In the genomic region with DNA sequence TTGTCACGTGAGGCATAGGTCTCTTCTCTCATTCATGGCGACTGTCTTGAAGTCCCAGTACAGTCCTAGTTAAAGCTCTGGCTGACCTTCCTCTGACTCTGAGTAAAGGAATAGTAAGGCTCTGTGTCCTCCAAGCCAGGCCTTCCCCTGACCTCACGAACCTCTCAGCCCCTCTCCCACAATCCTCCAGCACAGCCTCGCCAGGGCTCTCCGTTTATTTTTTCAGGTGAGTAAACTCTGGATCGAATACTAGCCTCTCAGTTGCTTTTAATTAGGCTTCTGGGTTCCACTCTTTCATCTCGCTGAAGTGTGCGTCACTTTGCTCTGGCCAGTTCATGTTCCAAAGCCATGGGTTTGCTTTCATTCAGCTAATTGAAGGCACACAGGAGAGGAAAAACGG, we compare ENCODE assay signal across 19 mouse cellular contexts.
A peak's percentile ranks its signal among the peaks of the same experiment; 100 is the strongest.
DNase-seq lines count a peak whose midpoint lies in the region; ATAC-seq and TF ChIP-seq lines count a peak whose summit lies in the region.
"Had no signal": no experiment of that assay in that cellular context is flagged by ENCODE, and none has a peak within 500 bp of the region (broad histone marks: within the 10 kb centered on the region; RNA-seq: fewer than 3 reads in every experiment).

No protein-coding gene starts in this region.

- no peaks in the 10 kb centered on the region for H3K9me3 ChIP-seq in hindbrain, embryonic 10.5 days
- no peaks in the 10 kb centered on the region for H3K9me3 ChIP-seq in hindbrain, postnatal 0 days (ENCODE audit: low read length)
- H3K9me3 ChIP-seq in embryonic facial prominence, embryonic 14.5 days (ENCODE audit: control insufficient read depth, low read length), result no peaks in the 10 kb centered on the region
- no peaks in the 10 kb centered on the region for H3K9me3 ChIP-seq in forebrain, embryonic 13.5 days (replicated peaks)
- H3K9me3 ChIP-seq: heart, embryonic 13.5 days; hindbrain, embryonic 13.5 days; intestine, embryonic 15.5 days had no signal

- no peak for TF ChIP-seq CTCF in hindbrain, postnatal 0 days (IDR thresholded peaks at IDR 0.05; ENCODE audit: low read depth)
- TF ChIP-seq CTCF in brain, embryonic 14.5 days (IDR thresholded peaks at IDR 0.05; ENCODE audit: borderline replicate concordance, extremely low read depth, insufficient read depth, insufficient read length), result no peak

- H3K4me3 ChIP-seq in hindbrain, embryonic 10.5 days, result no peak overlapping the region
- H3K4me3 ChIP-seq in hindbrain, postnatal 0 days (ENCODE audit: low read length), result no peak overlapping the region
- H3K4me3 ChIP-seq in embryonic facial prominence, embryonic 14.5 days (ENCODE audit: low read depth, low read length), result no peak overlapping the region
- H3K4me3 ChIP-seq in forebrain, embryonic 13.5 days, result no peak overlapping the region
- H3K4me3 ChIP-seq: heart, adult 2 months; heart, embryonic 13.5 days; hindbrain, embryonic 13.5 days; intestine, embryonic 15.5 days had no signal

- DNase-seq in hindbrain, embryonic 10.5 days (ENCODE audit: low spot score), result peak; percentile 42
- DNase-seq in hindbrain, postnatal 0 days (ENCODE audit: low spot score), result no peak
- DNase-seq in brain, embryonic 14.5 days (ENCODE audit: low read depth), result peak; percentile 16
- peak; percentile 42 for DNase-seq in embryo, embryonic 11 days
- DNase-seq in embryonic facial prominence, embryonic 14.5 days (ENCODE audit: low spot score), result peak; percentile 23
- no peak for DNase-seq in right cerebral cortex, postnatal 4 days
- DNase-seq in lung, postnatal 10 days, result no peak
- DNase-seq: adrenal gland, postnatal 10 days; cerebellum, adult 11-12 months; cerebellum, adult 9-10 months; cerebellum, postnatal 36 days; gastrocnemius, postnatal 10 days; heart, adult 2 months; heart, postnatal 4 days had no signal

- no peaks in the 10 kb centered on the region for H3K4me1 ChIP-seq in hindbrain, embryonic 10.5 days (replicated peaks)
- no peaks in the 10 kb centered on the region for H3K4me1 ChIP-seq in hindbrain, postnatal 0 days (ENCODE audit: insufficient read depth, low read length)
- H3K4me1 ChIP-seq in embryonic facial prominence, embryonic 14.5 days (ENCODE audit: control insufficient read depth, insufficient read depth, low read length), result no peaks in the 10 kb centered on the region
- H3K4me1 ChIP-seq in forebrain, embryonic 13.5 days, result no peaks in the 10 kb centered on the region
- H3K4me1 ChIP-seq: heart, embryonic 13.5 days; hindbrain, embryonic 13.5 days; intestine, embryonic 15.5 days had no signal

- H3K27ac ChIP-seq in hindbrain, embryonic 10.5 days, result no peak overlapping the region
- H3K27ac ChIP-seq in hindbrain, postnatal 0 days, result no peak overlapping the region
- no peak overlapping the region for H3K27ac ChIP-seq in embryonic facial prominence, embryonic 14.5 days (replicated peaks; ENCODE audit: low read depth, low read length)
- no peak overlapping the region for H3K27ac ChIP-seq in forebrain, embryonic 13.5 days
- H3K27ac ChIP-seq: heart, adult 2 months; heart, embryonic 13.5 days; hindbrain, embryonic 13.5 days; intestine, embryonic 15.5 days had no signal

- H3K27me3 ChIP-seq in hindbrain, embryonic 10.5 days (ENCODE audit: insufficient read depth, poor library complexity, severe bottlenecking), result no peaks in the 10 kb centered on the region
- H3K27me3 ChIP-seq in hindbrain, postnatal 0 days (ENCODE audit: insufficient read depth, low read length), result no peaks in the 10 kb centered on the region
- no peaks in the 10 kb centered on the region for H3K27me3 ChIP-seq in embryonic facial prominence, embryonic 14.5 days (replicated peaks; ENCODE audit: control insufficient read depth, insufficient read depth, low read length)
- H3K27me3 ChIP-seq in forebrain, embryonic 13.5 days, result no peaks in the 10 kb centered on the region
- H3K27me3 ChIP-seq: heart, embryonic 13.5 days; hindbrain, embryonic 13.5 days; intestine, embryonic 15.5 days had no signal

- no peak overlapping the region for H3K9ac ChIP-seq in hindbrain, postnatal 0 days (replicated peaks; ENCODE audit: low read length)
- no peak overlapping the region for H3K9ac ChIP-seq in embryonic facial prominence, embryonic 14.5 days (ENCODE audit: low read depth, low read length)
- H3K9ac ChIP-seq in forebrain, embryonic 13.5 days, result no peak overlapping the region
- H3K9ac ChIP-seq: heart, embryonic 13.5 days; hindbrain, embryonic 13.5 days; intestine, embryonic 15.5 days had no signal

- no peak overlapping the region for H3K4me2 ChIP-seq in hindbrain, postnatal 0 days (ENCODE audit: low read depth, low read length)
- H3K4me2 ChIP-seq in embryonic facial prominence, embryonic 14.5 days (ENCODE audit: low read depth, low read length), result no peak overlapping the region
- H3K4me2 ChIP-seq in forebrain, embryonic 13.5 days, result no peak overlapping the region
- H3K4me2 ChIP-seq: heart, embryonic 13.5 days; hindbrain, embryonic 13.5 days; intestine, embryonic 15.5 days had no signal

- WGBS in hindbrain, embryonic 10.5 days, result 66% methylated on average over 9 of the region's 9 CpGs
- WGBS in hindbrain, postnatal 0 days, result 85% methylated on average over 9 of the region's 9 CpGs
- 24% methylated on average over 9 of the region's 9 CpGs for WGBS in embryonic facial prominence, embryonic 14.5 days
- 71% methylated on average over 9 of the region's 9 CpGs for WGBS in forebrain, embryonic 13.5 days

- no peaks in the 10 kb centered on the region for H3K36me3 ChIP-seq in hindbrain, embryonic 10.5 days
- H3K36me3 ChIP-seq in hindbrain, postnatal 0 days (ENCODE audit: insufficient read depth, low read length), result no peaks in the 10 kb centered on the region
- H3K36me3 ChIP-seq in embryonic facial prominence, embryonic 14.5 days (ENCODE audit: control insufficient read depth, insufficient read depth, low read length), result no peaks in the 10 kb centered on the region
- no peaks in the 10 kb centered on the region for H3K36me3 ChIP-seq in forebrain, embryonic 13.5 days (ENCODE audit: poor library complexity, severe bottlenecking)
- H3K36me3 ChIP-seq: heart, embryonic 13.5 days; hindbrain, embryonic 13.5 days; intestine, embryonic 15.5 days had no signal

- no peak for TF ChIP-seq POLR2A in brain, embryonic 14.5 days (IDR thresholded peaks at IDR 0.05; ENCODE audit: borderline replicate concordance, extremely low read depth, insufficient read depth, insufficient read length, poor library complexity, severe bottlenecking)

- no peak for ATAC-seq in hindbrain, postnatal 0 days
- ATAC-seq in embryonic facial prominence, embryonic 14.5 days (ENCODE audit: low read depth), result no peak
- no peak for ATAC-seq in forebrain, embryonic 13.5 days
- ATAC-seq: forebrain, embryonic 16.5 days; intestine, embryonic 15.5 days had no signal

Comparison
In these comparisons a context has a peak if more than half of its experiments do, and no peak if none do; other contexts are left out.
1. DNase-seq: peak in hindbrain, embryonic 10.5 days (single experiment), brain, embryonic 14.5 days (single experiment), embryo, embryonic 11 days (single experiment) and embryonic facial prominence, embryonic 14.5 days (single experiment); none in hindbrain, postnatal 0 days (single experiment), right cerebral cortex, postnatal 4 days (single experiment) and lung, postnatal 10 days (single experiment).